Mouse (Mus musculus): Measurements from ENCODE around the gene Vdac2. TPM values are rescaled to one million over a fixed set of nuclear protein-coding genes. Genes with fewer than 3 reads are reported as not detected.
A peak's percentile ranks its signal among the peaks of the same experiment; 100 is the strongest.

Vdac2 gene
- polyA plus RNA-seq, 1 experiment, result 158 TPM

DNA sequence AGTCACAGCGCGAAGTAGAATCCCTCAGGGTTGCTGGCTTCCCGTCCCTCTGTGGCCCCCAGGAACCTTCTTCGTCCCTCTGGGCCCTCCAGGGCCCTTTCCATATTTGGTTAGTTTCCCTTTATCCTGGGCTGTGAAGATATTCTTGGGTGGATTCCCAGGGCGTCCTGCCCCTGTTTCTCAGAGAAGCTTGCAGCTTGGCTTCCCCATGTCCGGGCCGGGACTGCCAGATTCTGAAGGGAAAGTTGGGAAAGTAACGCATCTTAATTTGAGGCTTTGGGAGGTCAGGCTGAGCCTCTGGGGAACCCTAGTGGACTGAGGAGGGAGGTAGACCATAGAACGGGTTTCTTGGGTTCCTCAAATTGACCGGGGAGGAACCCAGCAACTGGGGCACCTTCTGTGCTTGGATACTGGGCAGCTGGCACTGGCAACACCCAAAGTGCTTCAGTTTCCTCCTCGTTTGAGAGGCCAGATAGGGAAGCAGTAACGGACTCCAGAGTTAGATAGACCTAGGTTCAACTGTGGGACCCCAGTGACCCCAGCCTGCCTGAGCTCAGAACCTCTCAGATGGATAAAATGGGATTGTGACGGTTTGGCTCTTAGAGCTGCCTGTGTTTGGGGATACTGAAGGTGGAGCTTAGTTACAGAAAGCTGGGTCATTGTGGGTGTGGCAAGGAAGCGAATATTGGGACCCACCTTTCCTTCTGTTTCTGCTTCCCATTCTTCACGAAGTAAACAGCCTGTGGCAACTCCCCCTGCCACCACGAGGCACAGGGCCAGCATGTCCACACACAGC, 27.2 kb downstream of the Vdac2 start:
- no peak for DNase-seq (ENCODE audit: low read depth)

DNA sequence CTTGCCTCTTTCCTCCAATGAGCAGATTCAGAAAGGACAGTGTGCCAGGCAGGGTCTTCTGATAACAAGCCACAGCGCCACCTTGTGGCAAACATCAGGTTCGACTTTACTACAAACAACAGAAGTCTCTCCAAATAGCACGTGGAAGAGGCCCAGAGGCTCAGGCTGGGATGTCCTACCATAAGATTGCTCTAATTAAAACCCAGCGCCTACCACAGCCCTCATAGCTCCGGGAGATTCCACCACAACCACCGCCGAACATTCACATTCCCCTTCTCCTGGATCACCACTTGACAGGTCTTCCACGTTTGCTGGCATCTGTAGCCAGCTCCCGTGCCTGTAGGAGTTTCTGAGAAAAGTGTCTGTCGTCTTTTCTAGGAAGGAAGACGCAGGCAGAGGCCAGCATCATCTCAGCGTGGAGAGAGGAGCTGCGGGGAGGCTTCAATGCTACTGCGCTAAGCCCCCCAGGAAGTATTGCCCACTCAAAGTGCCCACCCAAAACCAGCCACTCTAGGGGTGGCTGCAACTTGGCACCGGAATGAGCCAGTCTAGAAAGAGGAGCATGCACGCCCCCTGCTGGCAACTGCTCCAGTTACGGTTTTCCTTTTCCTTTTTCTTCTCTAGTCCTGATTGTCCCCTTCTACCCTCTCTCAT, 28.5 kb downstream of the Vdac2 start:
- no peak for DNase-seq (ENCODE audit: low read depth)

DNA sequence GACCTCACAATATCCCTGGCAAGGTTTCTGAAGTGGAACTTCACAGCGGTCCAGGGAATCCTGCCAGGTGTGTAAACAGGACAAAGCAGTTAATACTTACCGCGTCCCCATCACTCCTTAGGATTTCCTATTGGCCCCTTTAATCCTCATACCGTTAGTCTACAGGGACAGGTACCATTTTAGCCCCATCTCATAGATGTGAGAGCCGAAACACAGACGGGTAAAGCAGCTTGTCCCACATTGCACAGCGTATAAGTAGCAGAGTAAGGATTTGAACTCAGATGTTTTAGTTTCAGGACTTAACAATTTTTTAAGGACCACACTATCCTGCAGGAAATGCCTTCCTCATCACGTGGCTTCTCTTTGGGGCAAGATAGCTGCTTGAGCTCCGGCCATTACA, 29.2 kb downstream of the Vdac2 start:
- DNase-seq (ENCODE audit: low read depth), result no peak

DNA sequence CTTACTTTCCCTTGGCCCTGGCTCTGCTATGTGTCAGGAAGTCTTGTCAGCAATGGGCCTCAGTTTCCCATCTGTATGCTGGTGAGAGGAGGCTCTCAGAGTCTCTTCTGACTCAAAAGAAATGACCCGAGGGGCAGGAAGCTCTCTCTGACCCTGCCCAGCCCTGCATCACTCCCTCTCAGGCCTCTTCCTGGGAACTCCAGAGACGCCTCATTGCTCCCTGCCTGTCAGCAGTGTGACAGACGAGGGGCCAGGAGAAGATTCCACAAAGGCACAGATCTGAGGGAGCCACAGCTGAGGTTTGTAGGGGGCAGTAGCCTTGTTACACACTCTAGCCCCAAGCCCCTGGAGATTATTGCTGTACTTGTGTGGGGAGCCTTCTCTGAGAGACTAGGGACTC, 30.9 kb downstream of the Vdac2 start:
- DNase-seq (ENCODE audit: low read depth), result no peak

DNA sequence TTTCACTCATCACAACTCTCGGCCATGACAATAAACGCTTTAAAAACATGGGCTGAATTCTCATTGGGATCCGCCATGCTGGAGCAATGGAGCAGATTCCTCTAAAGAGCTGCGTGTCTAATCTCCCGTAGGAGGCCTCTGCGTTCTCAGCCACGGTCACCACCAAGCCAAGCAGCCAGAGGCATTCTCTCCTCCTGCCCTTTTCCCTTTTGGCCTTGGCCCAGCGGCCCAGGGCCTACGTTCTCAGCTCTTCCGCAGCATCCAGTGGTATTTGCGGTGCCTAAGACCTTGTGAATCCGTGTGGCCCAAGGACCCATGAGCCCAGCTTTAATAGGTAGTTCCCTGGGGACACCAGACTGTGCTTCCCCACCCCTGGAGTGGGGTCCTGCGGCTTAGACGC, 31.8 kb downstream of the Vdac2 start:
- DNase-seq (ENCODE audit: low read depth), result no peak

DNA sequence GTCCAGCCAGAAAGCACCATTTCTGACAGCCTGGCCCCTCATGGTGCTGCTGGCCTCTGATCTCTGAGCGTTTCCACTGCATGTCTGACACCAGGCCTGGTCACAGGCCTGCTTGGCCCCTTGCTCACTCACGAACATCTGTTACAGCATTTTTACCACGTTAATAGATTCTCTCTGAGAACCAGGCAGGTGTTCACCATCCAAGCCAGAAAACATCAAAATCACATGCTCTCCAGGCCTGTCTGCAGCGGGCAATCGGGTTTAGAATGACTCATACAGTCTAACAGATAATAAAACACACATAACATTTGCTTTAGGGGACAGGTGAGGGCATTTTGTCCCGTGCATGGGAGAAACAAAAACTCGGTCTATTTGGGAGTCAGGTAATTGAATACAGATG, 41.3 kb downstream of the Vdac2 start:
- DNase-seq (ENCODE audit: low read depth), result no peak

DNA sequence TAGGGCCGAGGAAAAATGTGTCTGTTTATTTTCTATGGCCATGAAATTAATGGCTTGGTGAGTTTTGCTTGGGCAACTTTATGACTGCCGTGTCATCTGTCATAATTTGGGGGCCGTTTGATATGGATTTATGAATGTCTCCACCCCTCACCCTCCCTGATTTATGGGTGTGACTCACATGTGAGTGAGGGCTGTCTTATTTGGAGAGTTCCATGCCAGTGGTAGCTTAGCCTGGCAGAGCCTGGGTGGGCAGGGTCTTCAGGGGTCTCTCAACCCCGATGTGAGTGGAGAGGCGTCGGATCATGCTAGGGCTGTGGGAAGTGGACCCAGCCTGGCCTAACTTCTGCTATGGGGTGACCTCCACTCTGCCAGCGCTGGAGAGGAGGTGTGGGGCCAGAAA, 41.8 kb downstream of the Vdac2 start:
- no peak for DNase-seq (ENCODE audit: low read depth)

DNA sequence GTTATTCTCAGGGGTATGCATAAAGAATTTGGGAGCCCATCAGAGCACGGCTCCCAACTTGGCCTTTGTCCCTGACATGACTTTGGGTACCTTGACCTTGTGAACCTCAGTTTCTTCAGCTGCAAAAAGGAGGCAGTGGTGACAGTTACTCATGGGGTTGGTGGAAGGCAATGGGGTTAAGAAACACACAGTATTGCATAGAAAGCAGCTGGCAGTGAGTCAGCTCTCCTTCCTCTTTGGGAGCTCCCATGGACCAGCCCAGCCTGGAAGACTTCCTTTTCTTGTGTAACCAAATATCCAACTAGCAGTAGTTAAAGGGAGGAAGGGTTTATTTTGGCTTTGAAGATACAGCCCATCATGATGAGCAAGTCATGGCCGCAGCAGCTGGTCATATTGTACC, 65.4 kb downstream of the Vdac2 start:
- DNase-seq (ENCODE audit: low read depth), result peak; percentile 16

DNA sequence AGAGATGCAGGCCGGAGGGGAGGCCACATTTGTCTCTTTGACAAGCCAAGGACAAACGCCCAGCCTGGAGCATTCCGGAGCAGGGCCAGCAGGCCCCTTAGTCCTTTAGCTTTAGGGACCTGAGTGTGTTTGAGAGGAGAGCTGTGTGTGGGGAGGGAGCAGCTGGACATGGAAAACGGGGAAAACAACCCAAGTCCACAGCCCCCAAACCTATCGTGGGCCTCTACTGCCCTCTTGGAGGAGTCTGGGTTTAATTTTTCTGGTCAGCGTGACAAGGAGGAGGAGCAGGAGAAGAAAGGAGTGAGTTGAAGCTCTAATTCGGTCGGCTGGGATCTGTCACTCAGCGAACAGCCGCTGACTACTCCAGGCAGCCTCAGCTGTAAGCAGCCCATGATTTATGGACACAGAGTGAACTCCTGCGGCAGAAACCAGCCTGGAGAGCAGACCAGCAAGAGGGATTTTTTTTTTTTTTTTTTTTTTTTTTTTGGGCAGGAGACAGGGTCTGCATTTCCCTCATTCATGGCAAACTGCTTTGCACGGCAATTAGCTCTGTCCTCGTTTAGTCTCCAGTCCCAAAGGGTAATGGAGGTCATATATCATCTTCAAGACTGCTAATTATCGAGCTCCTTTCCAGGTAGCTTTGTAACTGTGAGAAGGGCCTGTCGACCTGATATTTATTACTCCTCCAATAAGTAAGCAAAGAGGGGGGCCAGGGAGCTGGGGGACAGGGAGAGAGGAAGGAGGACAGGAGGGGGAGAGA, 66.7 kb downstream of the Vdac2 start:
- no peak for DNase-seq (ENCODE audit: low read depth)

DNA sequence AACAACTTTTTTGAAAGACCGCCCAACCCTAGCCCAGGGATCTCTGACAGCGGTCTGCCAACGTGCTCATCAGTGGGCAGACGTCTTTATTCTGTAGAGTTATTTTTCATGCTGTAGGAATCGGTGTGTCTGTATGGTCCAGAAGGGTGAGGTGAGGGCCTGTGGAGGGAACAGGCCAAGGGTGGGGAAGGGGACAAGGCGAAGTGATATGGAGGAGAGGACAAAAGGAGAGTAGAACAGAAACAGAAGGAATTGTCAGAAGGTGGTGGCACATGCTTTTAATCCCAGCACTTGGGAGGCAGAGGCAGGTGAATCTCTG, 67.3 kb downstream of the Vdac2 start:
- no peak for DNase-seq (ENCODE audit: low read depth)

Other genes starting within 250 kb of the Vdac2 start
- 0.22 TPM in 1 of 2 replicates, not detected in the other for gene Dupd1, start 110.7 kb upstream of the Vdac2 start, polyA plus RNA-seq (2012; rRNA removed)
- gene Samd8, start 74.7 kb upstream of the Vdac2 start, polyA plus RNA-seq (2012; rRNA removed), result 16.8 and 19.2 TPM in 2 replicates
- 2.2 and 3.5 TPM in 2 replicates for gene Dusp13, start 74.1 kb upstream of the Vdac2 start, polyA plus RNA-seq (2012; rRNA removed)
- 29.8 and 37.6 TPM in 2 replicates for gene Comtd1, start 23.7 kb downstream of the Vdac2 start, polyA plus RNA-seq (2012; rRNA removed)
- 30.9 and 43.6 TPM in 2 replicates for gene Zfp503, start 164.4 kb downstream of the Vdac2 start, polyA plus RNA-seq (2012; rRNA removed)
- 5.7 and 8.2 TPM in 2 replicates for gene Lrmda, start 194.5 kb downstream of the Vdac2 start, polyA plus RNA-seq (2012; rRNA removed)

All from gonadal fat pad, adult 2 months (tissue).